Mouse (Mus musculus) lung, embryonic 15.5 days (tissue): Measurements from ENCODE around the gene Gm10801. TPM values are rescaled to one million over a fixed set of nuclear protein-coding genes. Genes with fewer than 3 reads are reported as not detected.
"Not testable (repeated sequence)": the region's sequence is repeated elsewhere in the genome, so short reads cannot be mapped to it uniquely, and the experiment has no call there.

ENCODE experiments used
- ATAC-seq: fragments of 200-750 bp; cut with Nextera tagmentation; 2 replicates; pipeline ENCODE4 v1.8.0; 2017; ENCODE audit warnings: moderate number of reproducible peaks, borderline replicate concordance; ENCODE audit not compliant: low FRiP score, low TSS enrichment; ENCODE audit errors: extremely low read depth
- H3K27ac ChIP-seq: fragments of 300-500 bp; sonication (generic); 2 replicates; pipeline ENCODE4 v1.5.1; 2015; ENCODE audit warnings: moderate library complexity, mild to moderate bottlenecking, inconsistent platforms
- H3K27me3 ChIP-seq: fragments of 300-500 bp; sonication (generic); 2 replicates; pipeline ENCODE4 v1.6.1; 2015; ENCODE audit warnings: inconsistent platforms
- H3K36me3 ChIP-seq: fragments of 300-500 bp; sonication (generic); 2 replicates; pipeline ENCODE4 v1.6.1; 2015; ENCODE audit warnings: inconsistent platforms
- H3K4me1 ChIP-seq: fragments of 300-500 bp; sonication (generic); 2 replicates; pipeline ENCODE4 v1.6.1; 2015; ENCODE audit warnings: inconsistent platforms
- H3K4me2 ChIP-seq: fragments of 300-500 bp; sonication (generic); 2 replicates; pipeline ENCODE4 v1.6.1; 2015; ENCODE audit warnings: inconsistent platforms, mild to moderate bottlenecking, moderate library complexity
- H3K4me3 ChIP-seq: fragments of 300-500 bp; sonication (generic); 2 replicates; pipeline ENCODE4 v1.5.1; 2015; ENCODE audit warnings: mild to moderate bottlenecking, inconsistent platforms
- H3K9ac ChIP-seq: fragments of 300-500 bp; sonication (generic); 2 replicates; pipeline ENCODE4 v1.6.1; 2015; ENCODE audit warnings: inconsistent platforms
- H3K9me3 ChIP-seq: fragments of 300-500 bp; sonication (generic); 2 replicates; pipeline ENCODE4 v1.6.1; 2016; ENCODE audit warnings: inconsistent platforms
- WGBS: fragments of 180-500 bp; shearing (Covaris S2); methylation state at CpG from one replicate; pipeline ENCODE4 v1.1.7; 2015; 5-methylcytosine and 5-hydroxymethylcytosine counted together
- polyA plus RNA-seq: library from polyadenylated mRNA; unstranded; fragments of >200 nt; fragmentation: Nextera tagmentation; extraction: Ambion mirVana; gene quantifications from 2 replicates; pipeline ENCODE4 v1.2.1, GENCODE M21; 2015

The Gm10801 gene
- 0.58 TPM in 1 of 2 replicates, not detected in the other for polyA plus RNA-seq

DNA sequence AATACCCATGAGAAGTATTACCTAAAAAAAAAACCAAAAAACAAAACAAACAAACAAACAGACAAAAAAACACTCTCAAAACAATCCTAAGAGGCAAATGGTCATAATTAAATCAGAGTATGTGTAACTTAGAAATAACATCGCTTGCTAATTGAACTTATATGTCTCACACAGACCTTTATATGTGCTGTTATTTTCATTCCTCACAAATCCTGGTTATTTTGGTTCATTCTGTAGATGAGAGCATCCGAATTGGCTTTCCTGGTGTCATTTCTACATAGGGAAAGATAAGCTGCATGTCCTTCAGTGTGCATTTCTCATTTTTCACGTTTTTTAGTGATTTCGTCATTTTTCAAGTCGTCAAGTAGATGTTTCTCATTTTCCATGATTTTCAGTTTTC lies at the start of gene Gm10801:
Gene Gm10801 (plus strand): TSS at position 301 of the 400 bp plus-strand sequence.
- not testable (repeated sequence) for H3K4me2 ChIP-seq, H3K4me1 ChIP-seq, H3K9me3 ChIP-seq, H3K27ac ChIP-seq, H3K36me3 ChIP-seq, H3K9ac ChIP-seq, H3K4me3 ChIP-seq, H3K27me3 ChIP-seq, ATAC-seq
- WGBS: 76% methylated on average over 4 of the region's 5 CpGs

DNA sequence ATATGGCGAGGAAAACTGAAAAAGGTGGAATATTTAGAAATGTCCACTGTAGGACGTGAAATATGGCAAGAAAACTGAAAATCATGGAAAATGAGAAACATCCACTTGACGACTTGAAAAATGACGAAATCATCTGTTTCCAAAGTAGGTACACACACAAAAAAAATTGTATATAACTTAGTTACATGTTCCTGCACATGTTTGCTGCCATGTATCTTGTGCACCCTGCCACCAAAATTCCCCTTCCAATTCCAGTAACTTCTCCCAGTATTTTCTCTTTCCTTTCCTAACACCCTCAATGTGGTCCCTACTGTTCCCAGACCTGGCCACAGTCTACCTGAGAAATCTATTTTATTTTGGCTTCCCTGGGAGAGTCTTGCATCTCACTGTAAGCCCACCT lies 5.2 kb downstream of the Gm10801 start, which contains the start of gene Gm10800:
Gene Gm10800 (minus strand): TSS at position 101 of the 400 bp plus-strand sequence.
- not testable (repeated sequence) for H3K27me3 ChIP-seq, ATAC-seq, H3K4me3 ChIP-seq, H3K27ac ChIP-seq, H3K36me3 ChIP-seq, H3K4me1 ChIP-seq, H3K4me2 ChIP-seq, H3K9ac ChIP-seq, H3K9me3 ChIP-seq
- 85% methylated on average over 4 of the region's 4 CpGs for WGBS

DNA sequence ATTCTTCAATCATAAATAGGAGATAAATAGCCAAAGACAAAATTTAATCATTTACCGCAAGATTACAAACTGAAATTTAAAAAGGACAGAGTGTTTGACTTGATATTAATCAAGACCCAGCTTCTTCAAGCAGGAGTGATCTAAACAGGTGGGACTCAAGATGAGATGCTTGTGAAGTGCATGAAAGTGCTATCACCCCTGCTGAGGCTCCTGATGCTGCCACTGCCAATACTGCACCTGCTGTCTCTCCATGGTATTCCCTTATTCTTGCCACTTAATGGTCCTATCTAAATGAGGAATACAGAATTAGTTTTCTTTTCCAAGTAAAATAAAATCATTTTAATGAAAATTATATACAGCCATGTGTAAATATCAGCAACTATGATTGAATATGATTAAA lies 35.5 kb downstream of the Gm10801 start:
- no peak for ATAC-seq
- H3K27ac ChIP-seq: no peak overlapping the region
- H3K4me3 ChIP-seq: no peak overlapping the region
- H3K36me3 ChIP-seq: no peaks in the 10 kb centered on the region
- no peak overlapping the region for H3K9ac ChIP-seq
- H3K27me3 ChIP-seq: no peaks in the 10 kb centered on the region
- no peaks in the 10 kb centered on the region for H3K9me3 ChIP-seq
- H3K4me2 ChIP-seq: no peak overlapping the region
- 86% methylated on average over 1 of the region's 1 CpGs for WGBS
- H3K4me1 ChIP-seq: no peaks in the 10 kb centered on the region

Other genes with a start within 250 kb of the Gm10801 start
- gene Gm10800, start 5.1 kb downstream of the Gm10801 start, polyA plus RNA-seq: 0.44 and 0.96 TPM in 2 replicates